Mouse (Mus musculus) embryonic facial prominence, embryonic 14.5 days (tissue): ENCODE results near the gene Adam26a. TPM values are rescaled to one million over a fixed set of nuclear protein-coding genes. Genes with fewer than 3 reads are reported as not detected.
"Not testable (repeated sequence)": the region's sequence is repeated elsewhere in the genome, so short reads cannot be mapped to it uniquely, and the experiment has no call there.

ENCODE experiments used
- ATAC-seq: fragments of 200-750 bp; cut with Nextera tagmentation; 2 replicates; pipeline ENCODE4 v1.8.0; 2017; ENCODE audit warnings: low read depth, moderate number of reproducible peaks, moderate TSS enrichment
- DNase-seq: peaks from one replicate; pipeline ENCODE4 v3.0.0-alpha.2; 2015; ENCODE audit warnings: low spot score
- H3K27ac ChIP-seq: fragments of 300-500 bp; sonication (generic); replicated peaks from 2 replicates; pipeline ENCODE4 v1.5.1; 2014; ENCODE audit warnings: low read depth, mild to moderate bottlenecking, low read length, moderate library complexity
- H3K27me3 ChIP-seq: fragments of 300-500 bp; sonication (generic); replicated peaks from 2 replicates; pipeline ENCODE4 v1.6.1; 2014; ENCODE audit warnings: low read length; ENCODE audit not compliant: control insufficient read depth, insufficient read depth
- H3K36me3 ChIP-seq: fragments of 300-500 bp; sonication (generic); 2 replicates; pipeline ENCODE4 v1.6.1; 2014; ENCODE audit warnings: low read length, mixed read lengths; ENCODE audit not compliant: control insufficient read depth, insufficient read depth
- H3K4me1 ChIP-seq: fragments of 300-500 bp; sonication (generic); 2 replicates; pipeline ENCODE4 v1.6.1; 2014; ENCODE audit warnings: antibody characterized with exemption, low read length; ENCODE audit not compliant: control insufficient read depth, insufficient read depth
- H3K4me2 ChIP-seq: fragments of 300-500 bp; sonication (generic); 2 replicates; pipeline ENCODE4 v1.6.1; 2014; ENCODE audit warnings: low read depth, mild to moderate bottlenecking, low read length, moderate library complexity, mixed read lengths
- H3K4me3 ChIP-seq: fragments of 300-500 bp; sonication (generic); 2 replicates; pipeline ENCODE4 v1.5.1; 2014; ENCODE audit warnings: low read depth, mild to moderate bottlenecking, low read length
- H3K9ac ChIP-seq: fragments of 300-500 bp; sonication (generic); 2 replicates; pipeline ENCODE4 v1.6.1; 2014; ENCODE audit warnings: low read depth, mild to moderate bottlenecking, low read length, moderate library complexity, mixed read lengths
- H3K9me3 ChIP-seq: fragments of 300-500 bp; sonication (generic); 2 replicates; pipeline ENCODE4 v1.6.1; 2016; ENCODE audit warnings: low read length; ENCODE audit not compliant: control insufficient read depth
- WGBS: fragments of 180-500 bp; shearing (Covaris S2); extraction: QIAGEN DNeasy Blood & Tissue Kit; methylation state at CpG from one replicate; pipeline ENCODE4 v1.1.7; 2014; 5-methylcytosine and 5-hydroxymethylcytosine counted together
- polyA plus RNA-seq: library from polyadenylated mRNA; unstranded; fragments of >200 nt; fragmentation: Nextera tagmentation; extraction: Ambion mirVana; gene quantifications from 2 replicates; pipeline ENCODE4 v1.2.1, GENCODE M21; 2014

Gene Adam26a
- polyA plus RNA-seq = not detected in 2 replicates

GRCm38 (mm10) chr8:43576607-43577006, at the start of gene Adam26a:
Adam26a (minus strand) TSS chr8:43576707.
- DNase-seq, H3K36me3 ChIP-seq, H3K9ac ChIP-seq, H3K9me3 ChIP-seq, H3K27ac ChIP-seq, H3K27me3 ChIP-seq, H3K4me1 ChIP-seq, H3K4me3 ChIP-seq, H3K4me2 ChIP-seq, ATAC-seq: not testable (repeated sequence)
- 91% methylated on average over 2 of the region's 2 CpGs for WGBS

GRCm38 (mm10) chr8:43616046-43616445, 39.5 kb upstream of the Adam26a start:
- no peak for DNase-seq

GRCm38 (mm10) chr8:43603657-43604056, 27.1 kb upstream of the Adam26a start:
- ATAC-seq, DNase-seq, H3K4me1 ChIP-seq, H3K27ac ChIP-seq, H3K4me2 ChIP-seq, H3K27me3 ChIP-seq, H3K9ac ChIP-seq, H3K9me3 ChIP-seq, H3K36me3 ChIP-seq, H3K4me3 ChIP-seq: not testable (repeated sequence)
- WGBS = 81% methylated on average over 13 of the region's 13 CpGs

More at GRCm38 (mm10) chr8:43616046-43616445, 39.5 kb upstream of the Adam26a start:
- no peak for ATAC-seq
- no peak overlapping the region for H3K27ac ChIP-seq
- H3K27me3 ChIP-seq = no peaks in the 10 kb centered on the region
- H3K4me1 ChIP-seq = no peaks in the 10 kb centered on the region
- no peak overlapping the region for H3K4me2 ChIP-seq
- no peak overlapping the region for H3K9ac ChIP-seq
- 100% methylated on average over 1 of the region's 1 CpGs for WGBS
- no peaks in the 10 kb centered on the region for H3K9me3 ChIP-seq
- no peaks in the 10 kb centered on the region for H3K36me3 ChIP-seq
- H3K4me3 ChIP-seq = no peak overlapping the region

DNA sequence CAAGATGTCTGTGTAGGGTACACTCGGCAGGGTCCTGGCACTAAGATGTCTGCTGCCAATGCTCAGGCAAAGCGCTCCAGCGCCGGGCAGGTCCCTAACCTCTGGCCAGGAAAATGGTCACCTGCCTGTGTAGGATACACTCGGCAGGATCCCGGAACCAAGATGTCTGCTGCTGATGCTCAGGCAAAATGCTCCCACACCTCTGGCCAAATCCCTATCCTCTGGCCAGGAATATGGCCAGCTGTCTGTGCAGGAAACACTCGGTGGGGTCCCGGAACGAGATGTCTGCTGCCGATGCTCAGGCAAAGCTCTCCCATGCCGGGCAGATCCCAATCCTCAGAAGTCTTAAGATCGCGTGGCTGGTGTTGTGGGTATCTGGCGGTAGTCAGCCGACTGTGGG, 26.7 kb upstream of the Adam26a start:
- not testable (repeated sequence) for H3K4me2 ChIP-seq, H3K27me3 ChIP-seq, H3K9ac ChIP-seq, ATAC-seq, H3K4me1 ChIP-seq, H3K36me3 ChIP-seq, H3K4me3 ChIP-seq, H3K9me3 ChIP-seq, DNase-seq, H3K27ac ChIP-seq
- WGBS = 92% methylated on average over 13 of the region's 15 CpGs

DNA sequence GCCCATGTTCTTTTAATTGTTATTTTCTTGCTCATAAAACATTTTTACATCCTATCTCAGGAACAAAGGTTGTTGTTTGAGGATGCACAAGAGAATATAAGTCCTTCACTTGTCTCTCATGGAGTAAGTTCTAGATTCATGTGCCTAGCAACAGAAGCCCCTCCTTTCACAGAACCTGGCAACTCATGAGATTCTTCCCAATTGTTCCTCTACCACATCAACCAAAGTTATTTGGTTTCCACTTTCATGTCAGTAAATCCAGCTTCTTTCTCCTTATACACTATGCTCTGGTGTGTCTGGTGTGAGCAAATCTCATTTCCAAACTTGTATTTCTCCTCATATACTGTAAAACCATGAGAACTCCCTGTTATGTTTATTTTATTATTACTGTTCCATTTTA, 48.5 kb downstream of the Adam26a start, which contains the start of gene Adam26b:
Gene Adam26b (minus strand): TSS at position 101 of the 400 bp plus-strand sequence.
- H3K36me3 ChIP-seq, H3K27ac ChIP-seq, H3K9me3 ChIP-seq, H3K4me1 ChIP-seq, H3K27me3 ChIP-seq, H3K4me3 ChIP-seq, DNase-seq, H3K9ac ChIP-seq, H3K4me2 ChIP-seq, ATAC-seq: not testable (repeated sequence)

Other genes with a start within 250 kb of the Adam26a start
- gene Adam26b, start 48.6 kb downstream of the Adam26a start, polyA plus RNA-seq = not detected in 2 replicates
- gene Gm5346, start 50.6 kb upstream of the Adam26a start, polyA plus RNA-seq = not detected in 2 replicates
- not detected in 2 replicates for gene Adam34, start 133.3 kb upstream of the Adam26a start, polyA plus RNA-seq